Mouse (Mus musculus): ENCODE measurements around the gene Ubn1.

The Ubn1 gene

DNA sequence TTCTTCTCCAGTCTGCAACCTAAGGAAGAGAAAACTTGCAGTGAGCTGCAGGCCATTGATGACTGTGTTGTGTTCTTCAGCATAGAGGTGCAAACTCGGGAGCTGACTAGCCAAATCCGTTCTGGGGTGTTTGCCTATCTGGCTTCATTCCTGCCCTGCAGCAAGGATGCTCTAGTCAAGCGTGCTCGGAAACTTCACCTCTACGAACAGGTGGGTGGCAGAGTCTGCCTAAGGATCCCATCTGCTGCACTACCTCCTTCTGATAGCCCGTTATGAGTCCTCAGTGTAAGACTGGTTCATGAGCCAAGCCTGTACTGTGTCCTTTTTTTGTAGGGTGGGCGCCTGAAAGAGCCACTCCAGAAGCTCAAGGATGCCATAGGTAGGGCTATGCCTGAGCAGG lies 22.1 kb downstream of the Ubn1 start:
- DNase-seq (ENCODE audit: low read depth): no peak

DNA sequence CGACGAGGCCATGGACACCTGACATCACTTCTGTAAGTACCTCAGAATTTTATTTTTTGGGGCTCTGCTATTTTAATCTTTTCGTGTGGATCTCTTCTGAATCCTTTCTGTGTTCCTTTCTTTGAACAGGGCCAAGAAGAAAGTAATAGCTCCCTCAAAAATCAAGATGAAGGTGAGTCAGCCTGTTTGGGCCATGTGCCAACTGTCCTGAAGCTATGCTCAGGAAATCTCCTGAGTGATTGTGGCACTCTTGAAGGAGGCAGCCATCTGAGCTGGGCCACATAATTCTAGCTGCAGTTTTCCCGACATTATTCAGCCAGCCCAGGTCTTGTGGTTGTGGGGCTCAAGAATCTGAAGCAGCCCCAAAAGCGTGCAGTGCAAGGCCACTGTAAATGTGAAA lies 24.5 kb downstream of the Ubn1 start:
- DNase-seq (ENCODE audit: low read depth): no peak

DNA sequence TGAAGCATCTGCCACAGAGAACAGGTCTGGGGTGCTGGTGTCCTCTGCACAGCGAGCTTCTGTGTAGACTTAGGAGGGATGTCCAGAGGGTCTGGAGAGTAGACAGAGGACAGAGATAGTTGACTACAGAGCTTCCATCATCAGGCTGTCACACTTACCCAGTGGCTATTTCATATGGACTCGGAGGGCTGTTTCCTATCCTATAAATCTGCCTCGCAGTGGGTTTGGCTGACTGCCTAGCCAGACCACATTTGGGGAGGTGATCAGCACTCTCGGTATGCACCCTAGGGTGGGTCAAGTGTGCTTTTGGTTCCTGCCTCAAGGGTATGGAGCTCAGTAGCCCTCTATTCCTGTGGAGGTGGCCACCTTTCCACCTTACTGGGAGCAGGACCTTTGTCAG lies 35.3 kb downstream of the Ubn1 start:
- no peak for DNase-seq (ENCODE audit: low read depth)

DNA sequence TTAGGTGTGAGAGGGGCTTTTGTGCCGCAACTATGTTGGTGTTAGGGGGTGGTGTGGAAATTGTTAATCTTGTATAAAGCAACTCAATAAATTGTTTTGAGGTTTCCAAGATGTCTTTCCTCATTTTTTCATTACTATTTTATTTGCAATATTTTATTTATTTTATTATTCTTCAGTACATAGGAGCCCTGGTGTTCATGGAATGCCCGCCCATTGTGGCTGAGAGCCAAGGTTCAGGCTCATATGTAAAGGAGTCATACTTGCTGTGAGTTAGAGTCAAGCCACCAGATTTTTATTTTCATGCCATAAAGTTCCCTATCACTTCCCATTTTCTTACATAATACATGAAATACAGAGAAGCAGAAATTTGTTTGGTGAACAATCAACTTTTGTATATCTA lies 36.3 kb downstream of the Ubn1 start:
- no peak for DNase-seq (ENCODE audit: low read depth)

DNA sequence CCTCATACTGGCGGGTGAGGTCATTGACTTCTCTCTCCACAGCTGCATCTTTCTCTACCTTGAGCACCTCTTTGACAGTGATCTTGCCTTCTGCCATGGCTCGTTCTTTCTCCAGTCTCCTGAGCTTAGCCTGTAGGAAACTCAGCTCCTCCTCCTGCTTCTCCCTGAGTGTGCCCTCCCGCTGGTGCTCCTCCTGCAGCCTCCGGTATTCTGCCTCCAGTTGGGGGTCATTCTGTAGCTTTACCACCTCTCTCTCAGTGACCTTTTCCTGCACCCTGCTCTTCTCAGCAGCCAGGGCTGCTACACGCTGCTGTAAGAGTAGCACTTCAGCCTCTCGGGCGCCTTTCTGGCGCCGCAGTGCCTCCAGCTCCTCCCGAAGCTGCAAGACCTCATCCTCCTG lies 39.2 kb downstream of the Ubn1 start:
- no peak for DNase-seq (ENCODE audit: low read depth)

DNA sequence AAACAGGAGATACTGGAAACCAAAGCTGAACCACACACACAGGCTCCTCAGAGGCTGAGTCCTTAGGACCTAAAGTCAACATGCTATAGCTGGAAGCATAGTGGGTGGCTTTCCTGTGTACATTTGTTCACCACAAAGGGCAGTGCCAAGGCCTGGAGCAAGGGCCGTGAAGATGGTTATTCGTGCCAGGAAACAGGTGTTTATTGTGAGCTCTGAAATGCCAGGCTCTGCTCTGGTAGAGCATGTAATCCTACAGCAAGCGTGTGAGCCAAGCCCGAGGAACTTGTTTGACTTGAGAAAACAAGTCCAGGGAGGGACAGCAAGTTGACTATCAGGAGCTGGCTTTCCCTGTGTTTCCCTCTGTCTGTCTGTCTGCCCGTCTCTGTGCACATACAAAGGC lies 43.4 kb downstream of the Ubn1 start:
- DNase-seq (ENCODE audit: low read depth): no peak

DNA sequence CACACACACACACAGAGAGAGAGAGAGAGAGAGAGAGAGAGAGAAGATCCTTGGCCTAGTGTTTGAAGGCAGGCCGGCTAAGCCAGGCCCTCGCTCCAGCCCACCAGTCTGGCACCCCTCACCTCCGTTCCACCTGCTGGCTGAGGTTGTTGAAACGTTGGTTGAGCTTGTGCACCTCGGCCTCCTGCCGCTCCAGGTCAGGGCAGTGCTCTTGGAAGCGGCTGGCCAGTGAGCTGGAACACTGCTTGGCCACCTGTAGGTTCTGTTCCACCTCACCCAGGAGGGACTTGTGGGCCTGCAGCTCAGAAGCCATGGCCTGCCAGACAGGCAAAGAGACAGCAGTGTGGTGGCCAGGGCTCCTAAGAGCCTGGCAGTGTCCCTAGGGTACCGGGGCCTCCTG lies 46.6 kb downstream of the Ubn1 start:
- DNase-seq (ENCODE audit: low read depth): no peak

DNA sequence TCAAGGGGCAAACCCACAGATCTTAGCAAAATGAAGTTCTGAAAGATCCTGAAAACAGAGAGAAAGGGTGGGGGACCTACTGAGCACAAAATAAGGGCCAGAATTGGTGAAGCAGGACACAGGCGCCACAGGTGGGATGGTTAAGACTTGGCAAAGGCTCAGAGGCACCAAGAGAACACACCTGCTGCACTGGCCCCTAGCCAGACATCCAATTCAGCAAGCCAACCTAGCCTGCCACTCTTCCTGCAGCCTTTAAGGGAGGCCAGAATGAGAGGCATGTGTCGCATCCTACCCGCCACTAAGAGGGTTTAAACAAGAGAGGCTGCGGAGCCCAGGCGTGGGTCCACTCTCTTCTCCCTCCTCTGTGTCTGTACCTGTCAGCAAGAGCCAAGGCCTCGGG lies 51.1 kb downstream of the Ubn1 start:
- DNase-seq (ENCODE audit: low read depth): no peak

DNA sequence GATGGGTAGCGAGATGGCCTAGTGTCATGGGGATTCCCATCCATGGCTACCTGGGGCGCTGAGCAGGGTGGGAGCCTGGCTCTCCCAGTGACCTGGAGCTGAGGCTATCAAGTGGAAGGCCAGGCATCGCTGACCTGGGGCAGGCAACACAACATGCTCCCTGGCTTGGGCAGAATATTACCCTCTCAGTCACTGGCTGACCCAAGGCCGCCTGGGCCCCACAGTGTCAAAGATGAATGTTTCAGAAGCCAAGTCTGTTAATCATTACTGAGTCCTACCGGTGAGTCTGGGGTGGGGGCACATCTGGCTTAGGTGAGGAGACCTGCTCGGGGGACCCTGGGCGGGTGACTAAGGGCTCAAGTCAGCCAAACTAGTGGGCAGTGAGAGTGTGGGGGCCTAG lies 60.0 kb downstream of the Ubn1 start:
- no peak for DNase-seq (ENCODE audit: low read depth)

DNA sequence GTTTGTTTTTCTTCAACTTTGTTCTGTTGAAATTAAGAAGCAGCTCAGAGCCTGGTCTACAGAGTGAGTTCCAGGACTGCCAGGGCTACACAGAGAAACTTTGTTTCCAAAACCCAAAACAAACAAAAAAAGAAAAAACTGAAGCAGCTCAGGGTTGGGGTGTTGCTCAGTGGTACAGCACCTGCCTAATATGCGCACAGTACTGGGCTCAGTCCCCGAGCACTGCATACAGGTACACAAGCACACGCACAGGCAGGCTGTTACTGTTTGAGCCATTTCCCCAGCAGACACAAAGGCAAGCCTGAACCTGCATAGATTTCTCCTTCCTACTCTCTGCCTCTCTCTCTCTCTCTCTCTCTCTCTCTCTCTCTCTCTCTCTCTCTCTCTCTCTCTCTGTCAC lies 61.2 kb downstream of the Ubn1 start:
- DNase-seq (ENCODE audit: low read depth): no peak

DNA sequence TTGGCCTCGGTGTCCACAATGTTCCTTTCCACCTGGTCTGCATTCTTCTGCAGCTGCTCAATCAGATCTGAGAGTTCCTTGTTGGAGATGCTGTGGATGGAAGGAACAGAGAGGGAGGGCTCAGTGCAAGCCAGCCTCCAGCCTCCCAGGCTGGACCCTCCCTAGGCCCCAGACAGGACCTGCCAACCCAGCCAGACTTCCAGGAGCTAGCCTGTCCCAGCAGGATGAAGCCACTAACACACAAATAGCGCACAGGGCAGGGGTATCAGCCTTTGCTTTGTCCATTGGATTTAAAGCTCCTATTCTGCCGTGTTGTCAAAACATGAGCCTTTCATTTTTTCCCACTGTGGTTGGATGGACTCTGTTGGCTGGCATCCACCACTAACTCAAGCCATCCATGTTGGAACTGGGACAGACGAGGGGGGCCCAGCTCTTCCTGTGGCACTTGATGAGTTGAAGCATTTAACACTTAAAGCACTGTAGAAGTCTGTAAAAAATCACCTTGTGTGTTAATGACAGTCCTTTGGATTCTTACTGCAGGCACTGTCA lies 63.2 kb downstream of the Ubn1 start:
- no peak for DNase-seq (ENCODE audit: low read depth)

DNA sequence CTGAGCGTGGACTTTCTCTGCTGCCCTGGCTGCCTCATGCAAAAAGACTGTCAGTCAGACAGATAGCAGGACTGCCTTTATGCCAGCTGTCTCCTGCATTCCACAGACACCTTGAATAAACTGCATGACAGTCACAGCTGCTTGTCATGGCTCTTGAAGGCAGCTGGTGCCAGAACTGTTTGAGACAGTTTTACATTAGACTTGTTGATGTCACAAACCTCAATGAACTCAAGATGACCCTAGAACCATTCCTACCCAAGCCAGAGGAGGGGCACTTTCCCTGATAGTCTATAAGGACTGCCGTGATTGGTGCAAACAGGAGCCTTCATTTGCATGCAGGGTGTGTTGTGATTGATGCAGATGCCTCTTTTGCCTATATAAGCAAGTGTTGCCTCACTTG lies 63.7 kb downstream of the Ubn1 start:
- no peak for DNase-seq (ENCODE audit: low read depth)

DNA sequence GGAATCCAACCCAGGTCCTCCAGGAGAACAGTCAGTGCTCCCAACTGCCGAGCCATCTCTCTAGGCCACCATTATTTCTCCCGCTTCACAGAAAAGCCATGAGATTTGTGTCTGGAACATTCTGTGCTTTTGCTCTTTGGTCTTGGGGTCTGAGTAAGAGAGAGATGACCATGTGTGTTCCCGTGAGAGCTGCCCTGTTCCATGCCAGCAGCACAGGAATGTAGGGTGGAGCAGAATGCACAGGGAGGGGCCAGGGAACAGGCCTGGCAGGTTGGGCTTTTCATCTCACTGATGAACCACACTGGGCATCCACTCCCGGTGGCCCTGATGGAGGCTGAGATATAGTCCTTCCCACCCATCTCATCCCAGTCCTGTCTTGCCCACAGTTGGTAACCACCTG lies 69.5 kb downstream of the Ubn1 start:
- no peak for DNase-seq (ENCODE audit: low read depth)

DNA sequence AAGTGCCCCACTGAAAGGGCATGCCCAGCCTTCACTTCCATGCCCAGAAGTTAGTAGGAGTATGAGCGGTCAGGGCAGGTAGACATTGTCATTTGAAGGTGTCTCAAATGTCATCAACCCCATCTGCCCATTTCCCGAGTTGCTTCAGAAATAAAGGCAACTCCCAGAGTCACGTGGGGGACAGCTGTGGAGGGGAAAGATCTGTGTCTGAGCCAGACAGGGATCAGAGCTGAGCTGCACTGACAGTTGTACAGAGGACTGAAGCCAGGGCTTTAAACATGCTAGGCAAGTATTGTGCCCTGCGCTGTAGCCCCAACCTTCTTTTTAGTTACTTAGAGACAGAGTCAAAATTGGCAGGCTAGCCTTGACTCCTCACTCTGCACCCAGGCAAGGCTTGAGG lies 70.0 kb downstream of the Ubn1 start:
- DNase-seq (ENCODE audit: low read depth): no peak

DNA sequence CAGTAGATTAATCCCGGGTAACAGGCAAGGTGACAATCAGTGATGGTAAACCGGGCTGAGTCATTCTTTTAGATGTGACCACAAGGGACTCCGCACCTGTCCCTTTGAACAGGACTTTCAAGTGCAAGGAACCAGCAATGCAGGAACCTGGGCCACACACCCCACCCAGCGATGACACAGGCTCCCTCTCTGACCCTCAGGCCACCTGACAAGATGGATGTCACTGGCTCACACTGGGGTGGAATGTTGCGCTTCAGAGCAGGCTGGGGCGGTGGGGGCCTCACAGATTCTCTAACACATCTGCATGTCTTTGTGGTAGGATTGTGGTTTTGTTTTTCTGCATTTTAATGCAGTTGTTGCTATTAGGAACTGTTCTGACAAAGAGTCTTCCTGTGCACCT lies 73.6 kb downstream of the Ubn1 start:
- DNase-seq (ENCODE audit: low read depth): no peak

DNA sequence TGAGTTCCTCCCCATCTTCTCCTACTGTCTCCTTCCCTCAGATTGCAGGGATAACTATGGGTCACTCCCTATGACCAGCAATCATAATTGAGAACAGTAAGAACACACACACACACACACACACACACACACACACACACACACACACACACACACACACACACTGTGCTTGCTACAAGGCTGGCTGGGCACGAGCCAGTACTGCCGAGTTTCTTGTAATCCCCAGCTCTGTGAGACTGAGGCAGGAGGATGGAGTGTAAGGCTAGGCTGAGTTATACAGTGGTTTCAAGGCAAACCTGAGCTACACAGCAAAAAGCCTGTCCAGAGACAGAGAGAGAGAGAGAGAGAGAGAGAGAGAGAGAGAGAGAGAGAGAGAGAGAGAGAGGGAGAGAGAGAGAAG lies 80.3 kb downstream of the Ubn1 start:
- no peak for DNase-seq (ENCODE audit: low read depth)

DNA sequence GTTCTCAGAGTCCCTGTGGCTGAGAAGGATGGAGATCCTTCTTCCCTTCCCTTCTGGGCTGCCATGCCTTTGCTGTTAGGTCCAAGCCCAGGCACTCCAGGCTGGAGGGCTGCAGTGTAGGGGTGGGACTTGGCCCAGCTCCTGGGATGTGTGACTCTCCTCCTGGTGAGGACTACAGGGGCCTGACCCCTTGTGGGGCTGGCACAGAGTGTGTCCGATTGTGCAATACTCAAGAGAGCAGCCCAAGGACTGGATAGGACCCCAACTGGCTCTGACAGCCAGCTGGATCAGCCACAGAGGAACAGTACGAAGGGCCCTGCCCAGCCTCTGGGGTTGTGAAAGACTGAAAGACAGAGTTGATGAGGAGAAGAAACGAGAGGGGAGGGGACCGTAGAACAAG lies 80.9 kb downstream of the Ubn1 start:
- DNase-seq (ENCODE audit: low read depth): no peak

DNA sequence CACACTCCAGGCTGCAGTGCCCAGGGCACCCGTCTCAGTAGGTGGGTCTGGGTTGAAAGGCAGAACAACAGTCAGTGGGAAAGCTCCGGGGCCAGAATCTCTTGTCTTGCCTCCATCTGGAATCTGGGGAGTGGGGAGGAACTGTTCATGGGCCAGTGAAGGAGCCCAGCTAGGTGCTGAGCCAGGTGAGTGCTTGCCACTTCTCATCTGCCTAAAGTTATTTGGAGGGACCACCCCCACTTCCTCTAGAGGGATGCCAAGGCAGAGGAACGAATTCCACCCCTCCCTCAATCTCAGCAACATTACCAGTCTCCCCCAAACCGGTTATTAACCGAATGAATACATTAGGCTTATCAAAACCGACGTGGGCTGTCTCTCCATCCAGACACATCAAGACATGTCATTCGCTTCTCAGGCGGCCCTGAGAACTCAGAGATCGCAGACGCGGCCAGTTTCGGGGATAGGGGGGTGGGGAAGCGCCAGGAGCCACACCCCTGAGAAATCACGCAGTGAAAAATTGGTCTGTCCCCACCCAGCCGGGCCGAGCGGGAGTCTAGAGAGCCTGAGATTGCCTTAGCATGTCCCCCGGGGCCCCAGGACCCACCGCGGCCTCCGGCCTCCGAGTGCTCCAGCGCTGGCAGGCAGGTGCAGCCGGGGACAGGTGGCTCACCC lies 81.5 kb downstream of the Ubn1 start:
- no peak for DNase-seq (ENCODE audit: low read depth)

DNA sequence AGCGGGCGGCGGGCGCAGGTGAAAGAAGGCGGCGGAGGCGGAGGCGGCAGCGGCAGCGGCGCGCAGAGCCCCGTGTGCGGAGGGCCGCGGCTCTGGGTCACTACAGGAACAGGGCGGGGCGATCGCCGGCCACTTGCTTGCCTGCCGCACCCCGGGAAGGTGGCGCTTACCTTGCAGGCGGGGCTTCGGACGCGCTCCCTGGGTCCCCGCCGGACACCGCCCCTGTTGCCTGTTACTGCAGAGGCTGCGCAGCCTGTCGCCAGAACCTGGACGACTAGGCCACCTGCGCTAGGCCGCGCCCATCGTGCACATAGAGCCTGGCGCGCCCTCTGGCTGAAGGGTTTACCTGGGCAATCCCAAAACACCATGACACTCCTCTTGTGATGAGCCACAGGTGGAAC lies 82.5 kb downstream of the Ubn1 start, which contains the start of gene Ppl:
Gene Ppl (minus strand): TSS at position 21 of the 401 bp plus-strand sequence.
- no peak for DNase-seq (ENCODE audit: low read depth)

DNA sequence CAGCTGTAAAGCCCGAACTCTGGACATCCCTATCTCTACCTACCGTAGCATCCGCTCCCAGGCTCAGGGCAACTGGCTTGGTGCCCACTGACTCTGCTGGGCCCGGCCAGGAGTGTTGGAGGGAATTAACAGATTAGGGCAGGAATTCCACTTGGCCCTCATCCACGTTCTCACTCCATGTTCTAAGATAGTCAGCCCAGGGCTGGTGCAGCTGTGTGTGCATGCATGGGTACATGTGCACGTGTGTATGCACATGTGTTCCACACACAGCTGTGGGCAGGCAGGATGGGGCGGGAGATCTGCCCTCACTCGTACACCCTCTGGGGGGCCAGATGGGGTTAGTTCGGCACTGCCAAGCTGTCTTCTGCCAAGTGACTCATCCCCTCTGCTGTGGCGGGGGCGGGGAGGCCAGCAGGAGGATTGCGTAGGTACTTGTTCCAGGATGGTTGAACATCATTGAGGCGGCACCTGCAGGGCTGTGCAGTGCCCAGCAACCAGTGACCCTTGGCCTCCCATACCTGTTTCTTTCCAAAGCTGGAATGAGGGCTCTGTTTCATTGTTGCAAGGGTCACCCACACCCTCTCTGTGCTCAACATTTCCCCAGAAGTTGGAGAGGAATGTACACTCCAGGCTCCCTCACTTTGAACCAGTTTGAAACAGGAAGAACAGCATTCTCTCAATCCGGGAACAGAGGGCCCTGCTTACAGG lies 84.9 kb downstream of the Ubn1 start:
- DNase-seq (ENCODE audit: low read depth): no peak

DNA sequence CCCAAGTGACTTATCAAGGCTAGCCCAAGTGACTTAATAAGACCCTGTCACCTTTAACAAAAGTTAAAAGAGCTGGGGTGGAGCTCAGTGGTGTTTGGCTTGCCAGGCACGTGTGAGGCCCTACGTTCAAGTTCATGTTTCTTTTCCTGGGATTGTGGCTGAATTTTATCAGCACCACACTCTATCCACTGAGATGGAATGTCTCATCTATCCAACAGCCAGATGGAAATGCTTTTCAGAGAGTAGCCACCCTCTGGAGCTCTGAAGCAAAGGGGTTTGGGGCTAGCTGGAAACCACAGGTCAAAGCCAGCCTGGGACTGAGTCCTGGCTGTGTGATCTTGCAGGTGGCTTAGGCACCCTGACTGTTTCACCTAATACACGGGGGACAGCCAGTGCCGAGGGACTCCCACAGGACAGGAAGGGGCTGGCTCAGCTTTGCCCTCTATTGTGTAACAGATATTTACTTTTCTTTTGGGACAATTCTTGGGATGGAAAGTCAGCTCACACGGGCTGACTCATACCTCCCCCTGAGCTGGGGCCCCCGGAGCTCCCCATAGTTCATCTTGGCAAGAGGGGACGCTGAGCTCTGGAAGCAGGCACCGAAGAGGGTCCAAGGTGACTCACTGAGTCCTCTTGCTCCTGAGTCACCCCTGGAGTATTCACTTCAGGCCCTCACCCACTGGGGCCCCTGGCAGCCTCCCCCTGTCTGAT lies 85.8 kb downstream of the Ubn1 start:
- DNase-seq (ENCODE audit: low read depth): no peak
